Mouse (Mus musculus) small intestine, adult 2 months (tissue): ENCODE data around the gene Hoxc12.

Experiments
- CTCF ChIP-seq: fragments of 200-500 bp; IDR thresholded peaks from 2 replicates; pipeline ENCODE4 v1.5.1; 2012; ENCODE audit warnings: low read depth, mild to moderate bottlenecking, control low read depth, inconsistent platforms, low read length, moderate library complexity, mixed read lengths; ENCODE audit not compliant: insufficient replicate concordance, insufficient read length; ENCODE audit errors: extremely low read depth
- POLR2A ChIP-seq: fragments of 200-500 bp; IDR thresholded peaks from 2 replicates; pipeline ENCODE4 v1.6.1; 2012; ENCODE audit warnings: low read depth, mild to moderate bottlenecking, control low read depth, inconsistent platforms, low read length, moderate library complexity

- TF ChIP-seq POLR2A (no peak), CTCF (no peak)
Measured at GRCm38 (mm10) chr15:102937036-102937666, 594 bp downstream of the Hoxc12 start.
